Mouse (Mus musculus) lung, postnatal 10 days (tissue): Measurements from ENCODE around the gene Fxyd4.

Experiments used
- DNase-seq: peaks from one replicate; pipeline ENCODE4 v3.0.0; 2021

Gene Fxyd4

DNA sequence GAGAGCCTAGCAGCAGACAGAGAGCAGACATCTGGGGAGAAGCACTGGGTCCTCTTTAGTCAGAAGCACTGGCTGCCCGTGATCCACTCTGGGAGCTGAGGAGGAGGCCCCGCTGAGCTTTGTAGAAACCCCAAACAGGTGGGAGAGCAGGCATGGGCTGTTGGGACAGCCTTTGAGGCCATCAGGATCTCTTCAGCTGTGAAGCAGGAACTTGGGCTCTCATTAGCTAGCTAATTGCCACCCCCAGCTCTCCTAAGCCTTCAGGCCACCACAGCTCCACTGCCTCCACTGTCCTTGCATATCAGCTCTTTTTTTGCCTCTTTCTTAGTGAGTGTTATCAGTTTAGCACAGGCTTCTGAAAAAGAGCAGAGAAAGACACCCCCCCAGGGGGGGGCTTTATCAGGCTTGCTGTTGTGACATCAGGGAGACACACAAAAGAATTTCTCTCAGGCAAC lies 48.8 kb downstream of the Fxyd4 start:
- DNase-seq: no peak

DNA sequence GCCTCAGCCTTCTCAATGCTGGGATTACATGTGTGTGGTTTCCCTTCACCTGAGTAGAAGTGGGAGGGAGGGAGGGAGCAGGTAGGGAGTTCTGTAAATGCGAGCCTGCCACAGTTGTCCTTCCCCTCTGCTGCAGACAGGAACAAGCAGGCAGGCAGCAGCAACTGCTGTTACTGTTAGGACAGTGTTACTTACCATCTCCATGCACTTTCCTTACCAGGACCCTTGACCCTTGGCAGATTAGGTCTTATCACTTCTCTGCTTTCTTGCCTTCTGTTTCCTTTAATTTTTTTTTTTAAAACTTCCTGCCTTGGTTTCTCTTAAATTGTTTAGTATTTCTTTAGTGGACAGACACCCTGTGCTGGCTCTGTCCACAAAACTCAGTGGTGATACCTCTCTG lies 49.5 kb downstream of the Fxyd4 start:
- no peak for DNase-seq

DNA sequence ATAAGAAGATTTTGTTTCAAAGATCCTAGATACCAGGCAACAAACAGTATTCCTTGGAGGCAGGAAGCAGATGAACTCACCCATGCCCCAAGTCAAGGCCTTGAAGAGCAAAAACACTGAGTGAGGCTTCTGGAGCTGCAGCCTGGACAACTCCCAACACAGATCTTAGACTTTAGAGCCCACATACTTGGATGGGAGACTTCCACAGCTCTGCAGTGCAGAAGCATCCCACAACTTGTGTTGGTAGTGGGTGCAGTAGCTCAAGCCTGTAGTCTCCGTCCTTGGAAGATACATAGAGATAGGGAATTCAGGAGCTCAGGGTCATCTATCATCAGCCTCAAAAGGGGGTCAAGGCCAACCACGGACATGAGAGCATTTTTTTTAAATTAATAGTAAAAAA lies 51.5 kb downstream of the Fxyd4 start:
- no peak for DNase-seq
